Mouse (Mus musculus): ENCODE data around the gene Itpr3. TPM values are rescaled to one million over a fixed set of nuclear protein-coding genes. Genes with fewer than 3 reads are reported as not detected.
A peak's percentile ranks its signal among the peaks of the same experiment; 100 is the strongest.

Itpr3 gene
- polyA plus RNA-seq, 1 experiment from 2014 or later, result 16.5 TPM

DNA sequence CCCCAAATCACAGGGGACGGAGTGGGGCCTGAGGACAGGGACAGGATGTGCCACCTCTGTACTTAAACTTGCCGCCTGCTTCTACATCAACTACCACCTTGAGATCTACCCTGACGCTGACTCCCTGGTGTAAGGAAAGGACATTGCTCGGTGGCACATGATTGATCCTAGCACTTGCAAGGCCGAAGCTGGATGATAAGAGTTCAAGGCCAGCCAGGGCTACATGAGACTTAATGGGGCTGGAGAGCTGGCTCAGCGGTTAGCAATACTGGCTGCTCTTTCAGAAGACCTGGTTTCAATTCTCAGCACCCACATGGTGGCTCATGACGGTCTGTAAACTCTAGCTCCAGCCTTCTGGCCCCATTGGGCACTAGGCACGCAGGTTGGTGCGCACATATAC, 35.4 kb upstream of the Itpr3 start:
- WGBS, result 91% methylated on average over 9 of the region's 9 CpGs
- ATAC-seq (replicated peaks; ENCODE audit: low FRiP score, low TSS enrichment, low read depth) (no peak), DNase-seq (ENCODE audit: low spot score) (no peak)
- Histone ChIP-seq H3K4me1 (replicated peaks; ENCODE audit: control insufficient read depth, insufficient read depth, low read length) (peaks cover 7% of the 10 kb centered on the region; the same call in 1 of the 2 replicates), H3K4me3 (ENCODE audit: low read depth, low read length) (no peak overlapping the region), H3K4me2 (ENCODE audit: low read length) (no peak overlapping the region), H3K27me3 (replicated peaks; ENCODE audit: control insufficient read depth, insufficient read depth, low read length) (no peaks in the 10 kb centered on the region), H3K9me3 (ENCODE audit: control insufficient read depth, low read length) (no peaks in the 10 kb centered on the region), H3K36me3 (ENCODE audit: control insufficient read depth, insufficient read depth, low read length) (peaks cover 60% of the 10 kb centered on the region), H3K27ac (ENCODE audit: low read depth) (no peak overlapping the region), H3K9ac (ENCODE audit: low read length) (no peak overlapping the region)

DNA sequence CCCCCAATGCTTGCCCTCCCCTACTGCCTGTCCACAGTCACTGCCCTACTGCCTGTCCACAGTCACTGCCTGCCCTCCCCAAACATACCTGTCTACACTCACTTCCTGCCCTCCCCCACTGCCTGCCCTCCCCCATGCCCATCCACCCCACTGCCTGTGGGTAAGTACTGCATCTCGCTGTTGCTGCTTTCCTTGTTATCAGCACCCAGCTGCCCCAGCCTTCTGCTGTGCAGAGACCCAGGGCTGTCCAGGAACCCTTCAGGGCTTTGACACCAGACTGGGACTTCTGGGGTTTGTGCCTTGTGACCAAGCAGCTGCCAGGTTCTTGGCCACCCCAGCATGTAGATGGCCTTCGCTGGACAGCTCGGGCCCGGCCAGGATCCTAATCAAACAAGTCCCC, 33.8 kb upstream of the Itpr3 start:
- 85% methylated on average over 4 of the region's 4 CpGs for WGBS
- ATAC-seq (replicated peaks; ENCODE audit: low FRiP score, low TSS enrichment, low read depth), result no peak

DNA sequence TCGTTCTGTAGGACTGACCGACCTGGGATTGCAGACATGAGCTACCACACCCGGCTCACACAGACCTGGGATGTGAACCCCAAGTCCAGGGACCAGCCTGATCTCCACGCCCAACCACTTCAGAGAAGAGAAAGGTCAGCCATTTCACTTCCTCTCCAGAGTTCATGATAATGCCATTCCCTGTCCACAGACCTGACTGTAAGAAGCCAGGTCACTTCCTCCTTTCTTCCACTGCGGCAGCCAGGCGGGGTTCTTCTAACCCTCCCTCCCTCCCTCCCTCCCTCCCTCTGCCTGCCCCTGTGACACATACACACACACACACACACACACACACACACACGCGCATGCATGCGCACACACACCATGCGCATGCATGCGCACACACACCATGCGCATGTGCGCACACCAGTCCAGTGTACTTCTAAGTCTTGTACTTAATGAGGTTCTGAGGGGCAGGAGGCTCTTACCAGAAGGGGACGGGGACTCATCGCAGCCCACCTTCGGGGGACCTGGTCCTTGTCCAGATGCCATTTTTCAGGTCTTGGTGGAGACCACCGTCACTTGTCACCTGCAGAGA, 31.7 kb upstream of the Itpr3 start:
- H3K4me2 ChIP-seq (ENCODE audit: low read length), result no peak overlapping the region
- no peak overlapping the region for H3K27ac ChIP-seq (ENCODE audit: low read depth)
- H3K4me3 ChIP-seq (ENCODE audit: low read depth, low read length), result no peak overlapping the region
- ATAC-seq (replicated peaks; ENCODE audit: low FRiP score, low TSS enrichment, low read depth), result no peak
- peaks cover 11% of the 10 kb centered on the region for H3K4me1 ChIP-seq (replicated peaks; ENCODE audit: control insufficient read depth, insufficient read depth, low read length)
- H3K9me3 ChIP-seq (ENCODE audit: control insufficient read depth, low read length), result no peaks in the 10 kb centered on the region
- WGBS, result 96% methylated on average over 17 of the region's 17 CpGs
- DNase-seq (ENCODE audit: low spot score), result no peak
- no peak overlapping the region for H3K9ac ChIP-seq (ENCODE audit: low read length)
- H3K27me3 ChIP-seq (replicated peaks; ENCODE audit: control insufficient read depth, insufficient read depth, low read length), result no peaks in the 10 kb centered on the region
- H3K36me3 ChIP-seq (ENCODE audit: control insufficient read depth, insufficient read depth, low read length), result peaks cover 53% of the 10 kb centered on the region

More for the DNA sequence above, 33.8 kb upstream of the Itpr3 start:
- Histone ChIP-seq H3K9me3 (ENCODE audit: control insufficient read depth, low read length) (no peaks in the 10 kb centered on the region), H3K27me3 (replicated peaks; ENCODE audit: control insufficient read depth, insufficient read depth, low read length) (no peaks in the 10 kb centered on the region), H3K4me1 (replicated peaks; ENCODE audit: control insufficient read depth, insufficient read depth, low read length) (peaks cover 9% of the 10 kb centered on the region), H3K4me2 (ENCODE audit: low read length) (no peak overlapping the region), H3K36me3 (ENCODE audit: control insufficient read depth, insufficient read depth, low read length) (peaks cover 60% of the 10 kb centered on the region), H3K27ac (ENCODE audit: low read depth) (no peak overlapping the region), H3K4me3 (ENCODE audit: low read depth, low read length) (no peak overlapping the region), H3K9ac (ENCODE audit: low read length) (no peak overlapping the region)
- DNase-seq (ENCODE audit: low spot score), result no peak

DNA sequence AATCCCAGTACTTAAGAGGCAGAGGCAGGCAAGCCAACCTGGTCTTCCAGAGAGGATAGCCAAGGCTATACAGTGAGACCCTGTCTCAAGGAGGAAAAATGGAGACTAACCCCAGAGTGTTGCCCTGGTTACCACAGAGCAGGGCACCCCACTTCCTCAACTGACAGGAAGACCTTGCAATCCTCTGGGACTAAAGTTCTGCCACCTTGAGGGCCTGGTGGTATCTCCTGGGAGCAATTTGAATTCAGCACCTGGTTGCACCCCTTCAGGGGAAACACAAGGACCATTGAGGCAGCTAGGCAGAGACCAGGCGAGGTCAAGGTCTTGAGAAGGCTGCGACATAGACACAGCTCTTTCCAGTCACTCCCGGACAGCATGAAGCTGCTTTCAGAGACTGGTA, 31.2 kb upstream of the Itpr3 start:
- H3K27me3 ChIP-seq (replicated peaks; ENCODE audit: control insufficient read depth, insufficient read depth, low read length), result no peaks in the 10 kb centered on the region
- no peak overlapping the region for H3K27ac ChIP-seq (ENCODE audit: low read depth)
- no peak overlapping the region for H3K9ac ChIP-seq (ENCODE audit: low read length)
- no peak for ATAC-seq (replicated peaks; ENCODE audit: low FRiP score, low TSS enrichment, low read depth)
- WGBS, result 90% methylated on average over 3 of the region's 3 CpGs
- peaks cover 49% of the 10 kb centered on the region for H3K36me3 ChIP-seq (ENCODE audit: control insufficient read depth, insufficient read depth, low read length)
- no peak overlapping the region for H3K4me2 ChIP-seq (ENCODE audit: low read length)
- H3K4me1 ChIP-seq (replicated peaks; ENCODE audit: control insufficient read depth, insufficient read depth, low read length), result peaks cover 11% of the 10 kb centered on the region
- no peak overlapping the region for H3K4me3 ChIP-seq (ENCODE audit: low read depth, low read length)
- no peaks in the 10 kb centered on the region for H3K9me3 ChIP-seq (ENCODE audit: control insufficient read depth, low read length)
- no peak for DNase-seq (ENCODE audit: low spot score)

DNA sequence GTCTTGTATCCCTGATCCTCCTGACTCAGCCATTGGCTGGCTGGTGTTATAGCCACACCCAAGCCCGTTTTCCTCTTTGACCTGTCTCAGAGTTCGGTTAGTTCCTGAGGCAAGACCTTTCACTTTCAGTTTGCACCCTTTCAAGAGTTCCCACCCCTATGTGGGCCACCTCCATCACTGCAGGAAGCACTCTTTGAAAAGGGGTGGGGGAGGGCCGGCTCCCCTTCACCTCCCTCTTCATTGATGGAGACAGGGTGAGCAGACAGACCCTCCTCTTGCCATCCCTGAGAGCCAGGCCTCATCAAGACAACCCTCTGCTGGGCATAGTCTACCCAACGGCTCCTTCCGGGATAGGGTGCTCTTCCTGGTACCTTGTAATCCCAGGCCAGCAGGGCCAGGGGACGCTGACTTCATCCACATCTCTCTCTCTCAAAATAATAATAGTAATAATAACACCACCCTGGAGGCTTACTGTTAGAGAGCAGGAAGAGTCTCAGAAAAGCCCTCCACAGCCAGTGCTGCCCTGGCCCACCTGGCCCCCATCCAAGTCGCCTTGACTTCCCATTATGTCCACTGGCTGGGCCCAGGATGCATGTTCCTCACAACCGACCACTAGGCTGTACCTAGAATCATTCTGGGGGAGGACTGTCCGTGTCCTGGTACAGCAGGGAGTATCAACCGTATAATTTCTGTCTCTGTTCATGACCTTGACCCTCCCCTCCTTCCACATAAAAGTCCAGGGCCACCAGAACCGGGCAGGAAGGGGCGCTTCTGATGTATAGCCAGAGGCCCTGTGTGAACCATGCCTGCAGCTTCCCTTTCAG, 29.4 kb upstream of the Itpr3 start:
- Histone ChIP-seq H3K4me2 (ENCODE audit: low read length) (peak overlapping the region; percentile 86), H3K9ac (ENCODE audit: low read length) (peak overlapping the region; percentile 95), H3K27me3 (replicated peaks; ENCODE audit: control insufficient read depth, insufficient read depth, low read length) (no peaks in the 10 kb centered on the region), H3K36me3 (ENCODE audit: control insufficient read depth, insufficient read depth, low read length) (peaks cover 32% of the 10 kb centered on the region), H3K4me1 (replicated peaks; ENCODE audit: control insufficient read depth, insufficient read depth, low read length) (peaks cover 11% of the 10 kb centered on the region), H3K27ac (ENCODE audit: low read depth) (peak overlapping the region; percentile 71), H3K9me3 (ENCODE audit: control insufficient read depth, low read length) (no peaks in the 10 kb centered on the region), H3K4me3 (ENCODE audit: low read depth, low read length) (peak overlapping the region; percentile 77)
- 25% methylated on average over 12 of the region's 12 CpGs for WGBS
- ATAC-seq (replicated peaks; ENCODE audit: low FRiP score, low TSS enrichment, low read depth) (peak; percentile 36), DNase-seq (ENCODE audit: low spot score) (no peak)

DNA sequence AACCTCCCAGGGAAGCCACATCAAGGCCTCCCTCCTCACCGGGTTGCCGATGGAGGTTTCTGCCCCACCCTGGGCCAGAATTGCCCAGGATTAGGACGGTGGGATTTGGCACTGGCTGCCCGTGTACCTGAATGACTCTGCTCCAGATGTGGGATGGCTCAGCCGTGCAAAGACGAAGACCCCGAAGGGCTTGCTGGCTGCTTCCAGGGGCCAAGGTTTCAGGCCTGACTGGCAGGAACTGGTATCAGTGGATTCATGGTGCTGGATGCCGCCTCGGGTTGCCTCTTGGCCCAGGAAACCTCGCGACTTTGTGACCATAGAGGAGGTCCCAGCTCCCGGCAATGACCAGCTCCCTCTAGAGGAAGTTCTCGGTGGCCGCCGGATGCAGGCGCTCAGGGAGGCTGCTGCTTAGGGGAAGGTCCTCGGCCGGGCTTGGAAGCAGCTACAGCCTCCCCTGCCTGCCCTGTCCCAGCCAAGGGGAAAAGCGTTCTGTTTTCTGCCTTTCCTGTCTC, 28.8 kb upstream of the Itpr3 start:
- ATAC-seq (replicated peaks; ENCODE audit: low FRiP score, low TSS enrichment, low read depth) (peak; percentile 76), DNase-seq (ENCODE audit: low spot score) (peak; percentile 93)
- H3K4me2 ChIP-seq (ENCODE audit: low read length), result peak overlapping the region; percentile 86
- peak overlapping the region; percentile 95 for H3K9ac ChIP-seq (ENCODE audit: low read length)
- H3K9me3 ChIP-seq (ENCODE audit: control insufficient read depth, low read length), result no peaks in the 10 kb centered on the region
- peak overlapping the region; percentile 71 for H3K27ac ChIP-seq (ENCODE audit: low read depth)
- 1% methylated on average over 19 of the region's 19 CpGs for WGBS
- peaks cover 15% of the 10 kb centered on the region for H3K4me1 ChIP-seq (replicated peaks; ENCODE audit: control insufficient read depth, insufficient read depth, low read length)
- peaks cover 30% of the 10 kb centered on the region for H3K36me3 ChIP-seq (ENCODE audit: control insufficient read depth, insufficient read depth, low read length)
- no peaks in the 10 kb centered on the region for H3K27me3 ChIP-seq (replicated peaks; ENCODE audit: control insufficient read depth, insufficient read depth, low read length)
- H3K4me3 ChIP-seq (ENCODE audit: low read depth, low read length), result peak overlapping the region; percentile 77

DNA sequence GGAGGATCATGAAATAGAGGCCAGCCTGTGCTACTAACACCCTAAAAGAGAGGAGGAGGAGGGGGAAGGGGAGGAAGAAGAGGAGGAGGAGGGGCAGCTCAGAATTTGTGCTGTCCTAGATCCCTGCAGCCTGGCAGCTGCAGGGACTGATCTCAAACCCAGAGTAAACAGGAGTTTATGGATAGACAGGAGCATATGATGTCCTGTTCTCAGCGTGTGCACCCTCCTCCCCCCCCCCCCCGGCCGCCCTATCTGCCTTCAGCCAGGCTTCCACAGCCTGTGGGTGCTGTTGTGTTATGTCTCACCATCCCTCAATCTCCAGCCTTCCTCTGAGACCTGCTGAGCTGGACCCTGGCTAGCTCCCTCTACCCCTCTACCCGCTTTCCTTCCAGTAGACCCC, 28.2 kb upstream of the Itpr3 start, which contains the start of gene Bak1:
Bak1 (minus strand) TSS at position 101 of the 400 bp plus-strand sequence.
- 50% methylated on average over 3 of the region's 4 CpGs for WGBS
- DNase-seq (ENCODE audit: low spot score) (no peak), ATAC-seq (replicated peaks; ENCODE audit: low FRiP score, low TSS enrichment, low read depth) (no peak)

DNA sequence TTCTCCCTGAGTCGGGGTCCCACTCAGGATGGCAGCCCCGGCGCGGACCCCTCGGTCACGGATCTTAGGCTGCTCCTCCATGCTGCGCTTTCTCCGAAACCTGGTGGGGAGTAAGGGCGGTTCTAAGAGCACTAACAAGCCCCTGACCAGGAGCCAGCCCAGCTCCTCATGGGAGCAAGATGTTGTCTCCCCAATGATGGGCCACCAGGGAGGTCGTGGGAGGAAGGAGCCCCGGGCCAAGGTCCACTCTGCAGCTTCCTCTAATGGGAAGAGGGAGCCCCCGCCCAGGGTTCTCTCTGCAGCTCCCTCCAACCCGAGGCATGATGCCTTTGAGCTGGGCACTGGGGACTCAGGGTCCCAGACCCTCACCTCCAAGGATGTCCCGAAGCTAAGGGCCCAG, 27.7 kb upstream of the Itpr3 start:
- Histone ChIP-seq H3K9me3 (ENCODE audit: control insufficient read depth, low read length) (no peaks in the 10 kb centered on the region), H3K27me3 (replicated peaks; ENCODE audit: control insufficient read depth, insufficient read depth, low read length) (no peaks in the 10 kb centered on the region), H3K36me3 (ENCODE audit: control insufficient read depth, insufficient read depth, low read length) (peaks cover 19% of the 10 kb centered on the region), H3K27ac (ENCODE audit: low read depth) (no peak overlapping the region), H3K4me3 (ENCODE audit: low read depth, low read length) (no peak overlapping the region), H3K4me1 (replicated peaks; ENCODE audit: control insufficient read depth, insufficient read depth, low read length) (peaks cover 15% of the 10 kb centered on the region), H3K4me2 (ENCODE audit: low read length) (no peak overlapping the region), H3K9ac (ENCODE audit: low read length) (no peak overlapping the region)
- ATAC-seq (replicated peaks; ENCODE audit: low FRiP score, low TSS enrichment, low read depth), result no peak
- WGBS, result 89% methylated on average over 14 of the region's 14 CpGs
- no peak for DNase-seq (ENCODE audit: low spot score)

More for the DNA sequence above, 28.2 kb upstream of the Itpr3 start, which contains the start of gene Bak1:
- Histone ChIP-seq H3K36me3 (ENCODE audit: control insufficient read depth, insufficient read depth, low read length) (peaks cover 24% of the 10 kb centered on the region), H3K4me2 (ENCODE audit: low read length) (peak within 1 kb of the TSS; percentile 86), H3K4me1 (replicated peaks; ENCODE audit: control insufficient read depth, insufficient read depth, low read length) (peaks cover 15% of the 10 kb centered on the region), H3K27me3 (replicated peaks; ENCODE audit: control insufficient read depth, insufficient read depth, low read length) (no peaks in the 10 kb centered on the region), H3K4me3 (ENCODE audit: low read depth, low read length) (peak within 1 kb of the TSS; percentile 77), H3K9ac (ENCODE audit: low read length) (peak within 1 kb of the TSS; percentile 95), H3K27ac (ENCODE audit: low read depth) (peak within 1 kb of the TSS; percentile 71), H3K9me3 (ENCODE audit: control insufficient read depth, low read length) (no peaks in the 10 kb centered on the region)

Measured in intestine, embryonic 14.5 days (tissue).